Mouse (Mus musculus): ENCODE results near the gene Hepacam. TPM values are rescaled to one million over a fixed set of nuclear protein-coding genes. Genes with fewer than 3 reads are reported as not detected.

Gene Hepacam
- polyA plus RNA-seq, 2 experiments: 0.11 TPM; not detected in 1

DNA sequence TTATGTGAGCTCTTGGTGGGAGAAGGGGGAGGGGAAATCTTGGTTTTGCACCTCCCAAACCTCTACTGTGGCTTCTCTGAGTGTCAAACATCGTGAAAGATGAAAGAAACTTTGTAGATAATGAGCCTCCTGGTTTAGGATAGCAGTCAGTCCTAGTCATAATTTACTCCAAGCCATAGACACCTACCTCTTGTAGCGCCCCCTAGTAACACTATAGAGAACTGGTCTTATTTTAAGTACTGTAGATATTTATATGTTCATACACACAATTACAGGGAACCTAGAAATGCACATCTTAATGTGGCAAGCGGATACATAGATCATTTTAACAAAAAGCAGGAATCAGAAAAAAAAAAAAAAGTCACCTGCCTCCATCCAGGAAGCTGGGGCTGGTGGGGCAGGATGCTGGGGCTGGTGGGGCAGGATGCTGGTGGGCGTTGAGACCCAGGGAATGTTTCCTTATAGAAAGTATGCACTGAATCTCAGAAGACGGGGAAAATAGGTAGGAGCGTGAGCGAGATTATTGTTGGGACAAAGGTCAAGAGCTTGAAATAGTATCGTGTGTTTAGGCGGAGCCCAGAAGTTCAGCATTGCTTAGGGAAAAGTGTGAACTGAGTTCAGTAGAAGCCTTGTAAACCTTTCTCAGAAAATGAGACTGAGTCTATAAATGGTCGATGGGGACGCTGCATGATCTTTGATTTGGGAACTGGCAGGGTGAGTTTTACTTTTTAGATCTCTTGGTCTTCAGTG, 1.1 kb downstream of the Hepacam start:
- whole genome bisulfite sequencing: 65% methylated on average over 11 of the region's 11 CpGs
- H3K9ac ChIP-seq (ENCODE audit: low read depth, low read length, severe bottlenecking): no peak overlapping the region
- no peak overlapping the region for H3K4me3 ChIP-seq (replicated peaks; ENCODE audit: low read length)
- no peaks in the 10 kb centered on the region for H3K27me3 ChIP-seq (ENCODE audit: control insufficient read depth, insufficient read depth, low read length)
- H3K27ac ChIP-seq (replicated peaks; ENCODE audit: low read depth, low read length): no peak overlapping the region
- H3K4me1 ChIP-seq (ENCODE audit: control insufficient read depth, insufficient read depth, low read length): no peaks in the 10 kb centered on the region
- no peak overlapping the region for H3K4me2 ChIP-seq (replicated peaks; ENCODE audit: low read depth, low read length, severe bottlenecking)
- ATAC-seq (ENCODE audit: low FRiP score, low read depth) (no peak), DNase-seq (ENCODE audit: low spot score) (no peak)
- H3K9me3 ChIP-seq (ENCODE audit: control insufficient read depth, low read length): no peaks in the 10 kb centered on the region
- TF ChIP-seq POLR2A (IDR thresholded peaks at IDR 0.05; ENCODE audit: borderline replicate concordance, extremely low read depth, insufficient read depth, insufficient read length): no peak
- H3K36me3 ChIP-seq (ENCODE audit: control insufficient read depth, insufficient read depth, low read length): no peaks in the 10 kb centered on the region

DNA sequence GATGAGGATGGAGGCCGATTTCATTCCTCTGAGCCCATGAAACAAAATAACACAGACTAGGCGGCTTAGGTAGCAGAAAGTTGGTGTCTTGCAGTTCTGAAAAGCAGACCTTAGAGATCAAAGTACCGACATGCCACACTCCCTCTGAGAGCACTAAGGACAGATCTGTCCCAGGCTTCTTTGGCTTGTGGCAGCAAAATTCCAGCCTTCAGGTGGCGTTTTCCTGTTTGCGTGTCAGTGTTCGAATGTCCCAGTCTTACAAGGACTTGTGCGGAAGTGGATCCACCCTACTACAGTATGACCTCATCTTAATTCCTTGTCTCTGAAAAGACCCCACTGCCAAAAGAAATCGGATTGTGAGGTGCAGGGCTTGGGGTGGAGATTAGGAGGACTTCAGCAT, 1.7 kb downstream of the Hepacam start:
- 76% methylated on average over 8 of the region's 8 CpGs for WGBS
- DNase-seq (ENCODE audit: low spot score): no peak
- H3K9me3 ChIP-seq (ENCODE audit: control insufficient read depth, low read length): no peaks in the 10 kb centered on the region
- no peak overlapping the region for H3K9ac ChIP-seq (ENCODE audit: low read depth, low read length, severe bottlenecking)
- H3K27ac ChIP-seq (replicated peaks; ENCODE audit: low read depth, low read length): no peak overlapping the region
- H3K27me3 ChIP-seq (ENCODE audit: control insufficient read depth, insufficient read depth, low read length): no peaks in the 10 kb centered on the region
- no peaks in the 10 kb centered on the region for H3K4me1 ChIP-seq (ENCODE audit: control insufficient read depth, insufficient read depth, low read length)
- no peak for ATAC-seq (ENCODE audit: low FRiP score, low read depth)
- TF ChIP-seq POLR2A (IDR thresholded peaks at IDR 0.05; ENCODE audit: borderline replicate concordance, extremely low read depth, insufficient read depth, insufficient read length): no peak
- no peak overlapping the region for H3K4me3 ChIP-seq (replicated peaks; ENCODE audit: low read length)
- H3K4me2 ChIP-seq (replicated peaks; ENCODE audit: low read depth, low read length, severe bottlenecking): no peak overlapping the region
- no peaks in the 10 kb centered on the region for H3K36me3 ChIP-seq (ENCODE audit: control insufficient read depth, insufficient read depth, low read length)

DNA sequence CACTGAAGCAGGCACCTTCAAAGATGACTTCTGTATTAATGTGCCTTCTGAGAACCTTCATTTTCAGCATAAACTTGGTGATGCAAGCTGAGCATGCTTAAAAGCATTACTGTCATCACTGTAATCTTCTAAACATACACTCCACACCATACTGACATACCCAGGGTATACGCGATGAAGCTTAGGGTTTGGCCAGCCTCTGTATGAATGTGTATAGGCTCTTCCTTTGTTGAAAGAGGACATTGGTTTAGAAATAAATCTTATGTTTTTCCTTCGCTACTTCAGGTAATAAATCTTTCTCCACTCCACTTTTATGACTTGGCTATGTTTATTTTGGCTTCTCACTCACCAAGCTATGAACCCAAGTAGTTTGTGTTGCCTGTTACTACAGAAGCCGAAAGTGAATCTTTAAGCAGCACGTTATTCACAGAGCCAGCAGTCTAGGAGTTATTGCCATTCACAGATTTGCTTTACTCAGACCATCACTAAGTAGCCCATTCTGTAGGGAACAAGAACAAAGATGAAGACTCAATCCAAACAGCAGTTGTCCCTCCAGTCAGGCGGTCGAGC, 4.2 kb downstream of the Hepacam start:
- H3K27me3 ChIP-seq (ENCODE audit: control insufficient read depth, insufficient read depth, low read length): no peaks in the 10 kb centered on the region
- no peak for TF ChIP-seq POLR2A (IDR thresholded peaks at IDR 0.05; ENCODE audit: borderline replicate concordance, extremely low read depth, insufficient read depth, insufficient read length)
- no peak overlapping the region for H3K9ac ChIP-seq (ENCODE audit: low read depth, low read length, severe bottlenecking)
- ATAC-seq (ENCODE audit: low FRiP score, low read depth): no peak
- no peaks in the 10 kb centered on the region for H3K4me1 ChIP-seq (ENCODE audit: control insufficient read depth, insufficient read depth, low read length)
- no peak overlapping the region for H3K4me2 ChIP-seq (replicated peaks; ENCODE audit: low read depth, low read length, severe bottlenecking)
- no peak for DNase-seq (ENCODE audit: low spot score)
- no peaks in the 10 kb centered on the region for H3K36me3 ChIP-seq (ENCODE audit: control insufficient read depth, insufficient read depth, low read length)
- H3K9me3 ChIP-seq (ENCODE audit: control insufficient read depth, low read length): no peaks in the 10 kb centered on the region
- H3K4me3 ChIP-seq (replicated peaks; ENCODE audit: low read length): no peak overlapping the region
- H3K27ac ChIP-seq (replicated peaks; ENCODE audit: low read depth, low read length): no peak overlapping the region
- WGBS: 67% methylated on average over 7 of the region's 7 CpGs

- Histone ChIP-seq H3K4me1 (ENCODE audit: control insufficient read depth, insufficient read depth, low read length) (no peaks in the 10 kb centered on the region), H3K36me3 (ENCODE audit: control insufficient read depth, insufficient read depth, low read length) (no peaks in the 10 kb centered on the region), H3K9ac (ENCODE audit: low read depth, low read length, severe bottlenecking) (no peak overlapping the region), H3K9me3 (ENCODE audit: control insufficient read depth, low read length) (no peaks in the 10 kb centered on the region), H3K27me3 (ENCODE audit: control insufficient read depth, insufficient read depth, low read length) (no peaks in the 10 kb centered on the region), H3K4me2 (replicated peaks; ENCODE audit: low read depth, low read length, severe bottlenecking) (no peak overlapping the region), H3K4me3 (replicated peaks; ENCODE audit: low read length) (no peak overlapping the region), H3K27ac (replicated peaks; ENCODE audit: low read depth, low read length) (no peak overlapping the region)
- ATAC-seq (ENCODE audit: low FRiP score, low read depth): peak; percentile 30; the same call in 1 of the 2 replicates
- no peak for TF ChIP-seq POLR2A (IDR thresholded peaks at IDR 0.05; ENCODE audit: borderline replicate concordance, extremely low read depth, insufficient read depth, insufficient read length)
- WGBS: 90% methylated on average over 5 of the region's 5 CpGs
- DNase-seq (ENCODE audit: low spot score): peak; percentile 24
These were observed 8.6 kb downstream of the Hepacam start for GRCm38 (mm10) chr9:37375718-37376117.

GRCm38 (mm10) chr9:37383161-37383560, 16.0 kb downstream of the Hepacam start:
- H3K9ac ChIP-seq (ENCODE audit: low read depth, low read length, severe bottlenecking): no peak overlapping the region
- peaks cover 5% of the 10 kb centered on the region; the same call in 1 of the 2 replicates for H3K4me1 ChIP-seq (ENCODE audit: control insufficient read depth, insufficient read depth, low read length)
- TF ChIP-seq POLR2A (IDR thresholded peaks at IDR 0.05; ENCODE audit: borderline replicate concordance, extremely low read depth, insufficient read depth, insufficient read length): no peak
- no peak overlapping the region for H3K27ac ChIP-seq (replicated peaks; ENCODE audit: low read depth, low read length)
- DNase-seq (ENCODE audit: low spot score) (no peak), ATAC-seq (ENCODE audit: low FRiP score, low read depth) (no peak)
- H3K4me3 ChIP-seq (replicated peaks; ENCODE audit: low read length): no peak overlapping the region
- H3K27me3 ChIP-seq (ENCODE audit: control insufficient read depth, insufficient read depth, low read length): peaks cover 17% of the 10 kb centered on the region
- no peak overlapping the region for H3K4me2 ChIP-seq (replicated peaks; ENCODE audit: low read depth, low read length, severe bottlenecking)
- 87% methylated on average over 6 of the region's 6 CpGs for WGBS
- no peaks in the 10 kb centered on the region for H3K9me3 ChIP-seq (ENCODE audit: control insufficient read depth, low read length)
- H3K36me3 ChIP-seq (ENCODE audit: control insufficient read depth, insufficient read depth, low read length): no peaks in the 10 kb centered on the region

Measured in limb, embryonic 14.5 days (tissue).